ENCODE assay signal across 8 mouse cellular contexts in the genomic region with DNA sequence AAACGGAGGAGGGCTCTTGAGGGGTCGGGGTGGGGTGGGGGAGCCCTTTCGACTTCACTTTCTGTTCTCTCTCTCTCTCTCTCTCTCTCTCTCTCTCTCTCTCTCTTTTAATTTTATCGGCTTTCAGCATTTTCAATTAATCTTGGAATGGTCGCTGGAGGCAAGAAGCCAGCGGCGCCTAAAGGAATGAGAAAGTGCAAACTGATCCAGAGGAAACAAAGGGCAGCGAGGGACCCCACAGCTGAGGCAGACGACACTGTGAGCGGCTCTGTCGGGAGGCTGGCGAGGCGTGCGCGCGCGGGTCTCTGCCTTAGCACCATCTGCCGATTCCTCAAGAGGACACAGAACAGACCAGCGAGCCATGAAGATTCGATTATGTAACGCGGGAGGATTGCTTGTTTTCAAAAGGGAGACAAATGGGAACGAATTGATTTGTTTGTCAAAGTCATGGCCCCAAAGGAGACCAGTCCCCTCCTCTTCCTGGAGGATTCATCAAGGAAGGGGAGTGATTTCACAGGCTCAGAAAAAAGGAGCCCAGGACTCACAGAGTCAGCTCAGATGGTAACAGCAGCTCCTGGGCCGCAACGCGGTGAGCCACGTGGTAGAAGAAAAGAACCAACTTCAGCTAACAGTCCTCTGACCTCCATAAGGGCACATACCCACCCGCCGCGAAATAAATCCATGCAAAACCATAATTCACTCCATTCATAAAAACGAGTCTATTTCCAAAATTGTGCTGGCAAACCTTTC. TPM values are rescaled to one million over a fixed set of nuclear protein-coding genes. Genes with fewer than 3 reads are reported as not detected.
A peak's percentile ranks its signal among the peaks of the same experiment; 100 is the strongest.
DNase-seq lines count a peak whose midpoint lies in the region; ATAC-seq lines count a peak whose summit lies in the region.

No protein-coding gene starts in this region.

- 0 out of 2 replicates have a peak, but pooled peaks have one; percentile 50 for ATAC-seq in common myeloid progenitor, adult 5-6 weeks (replicated peaks; ENCODE audit: low read depth, poor library complexity, severe bottlenecking)
- ATAC-seq in liver, embryonic 16.5 days (ENCODE audit: low read depth) = no peak
- no peak for ATAC-seq in monocyte, adult 5-6 weeks (replicated peaks; ENCODE audit: insufficient number of reproducible peaks, low FRiP score, low TSS enrichment, poor library complexity, severe bottlenecking)

- H3K27me3 ChIP-seq in liver, embryonic 16.5 days (ENCODE audit: control insufficient read depth, insufficient read depth, low read depth, low read length) = peaks cover 37% of the 10 kb centered on the region

- no peak overlapping the region for H3K9ac ChIP-seq in liver, embryonic 16.5 days (ENCODE audit: low read depth, low read length)

- no peaks in the 10 kb centered on the region for H3K36me3 ChIP-seq in liver, embryonic 16.5 days (ENCODE audit: control insufficient read depth, insufficient read depth)

- H3K9me3 ChIP-seq in liver, embryonic 16.5 days (replicated peaks; ENCODE audit: control insufficient read depth, low read length) = no peaks in the 10 kb centered on the region

- peak overlapping the region; percentile 32; the same call in 1 of the 2 replicates for H3K4me3 ChIP-seq in liver, embryonic 16.5 days (ENCODE audit: low read depth, low read length)

- peak overlapping the region; percentile 36 for H3K4me2 ChIP-seq in liver, embryonic 16.5 days (ENCODE audit: low read depth, low read length)

- WGBS in liver, embryonic 16.5 days (ENCODE audit: insufficient replicate concordance) = 3% methylated on average over 31 of the region's 31 CpGs

- H3K27ac ChIP-seq in liver, embryonic 16.5 days (ENCODE audit: low read length) = no peak overlapping the region

- peak; percentile 51 for DNase-seq in gastrocnemius, adult 18-20 months (ENCODE audit: low spot score)
- DNase-seq in gastrocnemius, postnatal 14 days = no peak
- peak; percentile 50 for DNase-seq in heart, adult 8-10 months (ENCODE audit: low spot score)
- peak; percentile 35 to 45 for DNase-seq in kidney, adult 8-10 months
- DNase-seq in right cerebral cortex, adult 18-20 months = peak; percentile 77

- H3K4me1 ChIP-seq in liver, embryonic 16.5 days (ENCODE audit: control insufficient read depth, low read depth, low read length) = peaks cover 5% of the 10 kb centered on the region

- intact Hi-C loops in gastrocnemius, postnatal 14 days (cut with DNase I; ENCODE audit: low total_unique reads) = no loop called here

RNA-seq across cellular contexts. Expression of gene Cabp1, which starts 10.6 kb away (rescaled TPM):
- total RNA-seq in gastrocnemius, adult 18-20 months (2021) = 1 to 10 TPM in 1 of 2 experiments, under 1 TPM in 1; 0.50 to 1.2 TPM
- 1 to 10 TPM; 1.2 to 1.3 TPM for total RNA-seq in gastrocnemius, postnatal 14 days (2021)
- total RNA-seq in common myeloid progenitor, adult 5-6 weeks (2017) = not detected in 2 replicates
- 1 to 10 TPM; 1.7 to 2.6 (median 1.9) TPM for total RNA-seq in heart, adult 8-10 months (2022)
- polyA plus RNA-seq in liver, embryonic 16.5 days (2015; fragmentation: Nextera tagmentation; extraction: Ambion mirVana) = 0.13 and 0.19 TPM in 2 replicates
- total RNA-seq in monocyte, adult 5-6 weeks (2017) = not detected in 3 replicates

RNA-seq across cellular contexts. Expression of gene Pop5, which starts 30.9 kb away (rescaled TPM):
- total RNA-seq in gastrocnemius, adult 18-20 months (2021) = 10 to 100 TPM; 34.9 to 39.3 TPM
- total RNA-seq in gastrocnemius, postnatal 14 days (2021) = 10 to 100 TPM; 24.0 to 25.4 TPM
- total RNA-seq in common myeloid progenitor, adult 5-6 weeks (2017) = 75.6 and 104 TPM in 2 replicates
- 10 to 100 TPM; 26.6 to 35.1 (median 32.8) TPM for total RNA-seq in heart, adult 8-10 months (2022)
- polyA plus RNA-seq in liver, embryonic 16.5 days (2015; fragmentation: Nextera tagmentation; extraction: Ambion mirVana) = 68.1 and 74.8 TPM in 2 replicates
- 57.1 to 85.3 TPM (median 81.5 TPM) in 3 replicates for total RNA-seq in monocyte, adult 5-6 weeks (2017)

RNA-seq across cellular contexts. Expression of gene Mlec, which starts 46.8 kb away (rescaled TPM):
- 100 to 1,000 TPM; 149 to 158 TPM for total RNA-seq in gastrocnemius, adult 18-20 months (2021)
- total RNA-seq in gastrocnemius, postnatal 14 days (2021) = 100 to 1,000 TPM; 216 to 235 TPM
- total RNA-seq in common myeloid progenitor, adult 5-6 weeks (2017) = 186 and 210 TPM in 2 replicates
- total RNA-seq in heart, adult 8-10 months (2022) = 10 to 100 TPM; 75.2 to 88.5 (median 78.8) TPM
- polyA plus RNA-seq in liver, embryonic 16.5 days (2015; fragmentation: Nextera tagmentation; extraction: Ambion mirVana) = 16.6 and 19.4 TPM in 2 replicates
- 59.6 to 65.0 TPM (median 62.6 TPM) in 3 replicates for total RNA-seq in monocyte, adult 5-6 weeks (2017)
